Mouse (Mus musculus) cerebellum, adult 2 months (tissue): ENCODE data around the gene Ifnar2.

Experiments used
- CTCF ChIP-seq: fragments of 200-500 bp; IDR thresholded peaks from 2 replicates; pipeline ENCODE4 v1.5.1; 2011; ENCODE audit warnings: low read depth, mild to moderate bottlenecking, control low read depth, low read length, moderate library complexity, borderline replicate concordance; ENCODE audit not compliant: insufficient read depth
- POLR2A ChIP-seq: fragments of 200-500 bp; IDR thresholded peaks from 2 replicates; pipeline ENCODE4 v1.6.1; 2011; ENCODE audit warnings: low read length, control low read depth, borderline replicate concordance; ENCODE audit not compliant: insufficient read depth

- TF ChIP-seq CTCF (no peak), POLR2A (no peak)
Observed at GRCm38 (mm10) chr16:91404187-91404586, 31.6 kb downstream of the Ifnar2 start.
